Mouse (Mus musculus): Measurements from ENCODE around the gene Meis2. TPM values are rescaled to one million over a fixed set of nuclear protein-coding genes. Genes with fewer than 3 reads are reported as not detected.

Meis2 gene
- polyA plus RNA-seq, 1 experiment from 2014 or later: 72.6 TPM

DNA sequence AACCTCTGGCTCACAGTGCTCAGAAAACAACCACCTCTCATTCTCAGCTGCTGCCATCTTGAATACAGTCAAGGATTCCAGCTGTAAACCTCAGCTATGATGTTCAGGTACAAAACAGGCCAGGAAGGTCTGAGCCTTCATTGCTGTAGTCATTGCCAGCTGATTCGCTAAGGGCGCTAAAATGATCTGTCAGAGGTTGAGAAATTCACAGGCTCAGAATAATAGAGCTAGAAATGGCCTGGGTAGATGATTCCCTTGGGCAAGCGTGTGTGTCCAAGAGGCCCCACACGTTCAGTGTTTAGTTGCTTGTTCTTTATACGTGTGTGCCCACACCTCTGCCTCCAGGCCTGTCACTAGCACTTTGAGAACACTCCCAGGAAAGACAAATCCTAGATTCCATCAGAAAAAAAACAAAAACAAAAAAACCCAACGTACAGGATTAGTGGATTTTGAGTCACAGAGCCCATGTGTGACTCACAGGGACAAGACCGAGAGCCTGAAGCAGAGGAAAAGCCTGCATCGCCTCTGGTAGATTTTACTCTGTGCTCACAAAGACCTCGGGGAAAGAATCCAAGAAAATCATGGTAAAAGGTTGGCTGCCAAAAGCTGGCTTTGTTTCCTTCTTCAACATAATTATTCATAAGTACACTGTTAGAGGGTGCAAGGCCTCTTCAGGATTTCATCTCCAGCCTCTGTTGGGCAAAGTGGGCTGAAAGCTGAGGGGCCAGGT is 95.4 kb downstream of the Meis2 start:
- Histone ChIP-seq H3K4me1 (ENCODE audit: insufficient read depth, low read length) (no peaks in the 10 kb centered on the region), H3K9me3 (ENCODE audit: low read length) (no peaks in the 10 kb centered on the region), H3K4me3 (ENCODE audit: low read length) (no peak overlapping the region), H3K36me3 (ENCODE audit: insufficient read depth, low read length) (peaks cover 7% of the 10 kb centered on the region; the same call in 1 of the 2 replicates), H3K9ac (replicated peaks; ENCODE audit: low read length) (no peak overlapping the region), H3K27ac (ENCODE audit: low read length) (no peak overlapping the region), H3K27me3 (ENCODE audit: insufficient read depth, low read length) (no peaks in the 10 kb centered on the region), H3K4me2 (replicated peaks; ENCODE audit: low read depth, low read length) (no peak overlapping the region)
- 75% methylated on average over 9 of the region's 9 CpGs for WGBS
- no peak for ATAC-seq (ENCODE audit: low FRiP score, low TSS enrichment)

DNA sequence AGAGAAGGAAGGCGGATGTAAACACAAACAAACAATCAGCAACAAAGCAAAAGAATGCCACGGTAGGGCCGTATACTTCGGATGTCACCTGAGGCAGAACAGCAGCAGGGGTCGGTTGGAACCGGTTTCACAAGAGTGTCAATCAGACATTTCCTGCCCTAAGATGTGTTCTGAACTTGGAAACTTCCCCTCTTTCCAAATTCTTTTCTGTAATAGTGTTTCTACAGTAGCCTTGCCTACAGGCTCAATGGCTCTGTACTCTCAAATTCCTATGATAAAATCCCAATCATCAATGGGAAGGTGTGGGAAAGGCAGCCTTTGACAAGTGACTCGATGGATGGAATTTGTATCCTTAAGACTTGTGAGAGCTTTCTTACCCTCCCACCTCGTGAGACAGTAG is 96.4 kb downstream of the Meis2 start:
- 62% methylated on average over 8 of the region's 8 CpGs for WGBS
- Histone ChIP-seq H3K9me3 (ENCODE audit: low read length) (no peaks in the 10 kb centered on the region), H3K9ac (replicated peaks; ENCODE audit: low read length) (no peak overlapping the region), H3K4me2 (replicated peaks; ENCODE audit: low read depth, low read length) (no peak overlapping the region), H3K27me3 (ENCODE audit: insufficient read depth, low read length) (no peaks in the 10 kb centered on the region), H3K27ac (ENCODE audit: low read length) (no peak overlapping the region), H3K4me3 (ENCODE audit: low read length) (no peak overlapping the region), H3K36me3 (ENCODE audit: insufficient read depth, low read length) (peaks cover 7% of the 10 kb centered on the region; the same call in 1 of the 2 replicates), H3K4me1 (ENCODE audit: insufficient read depth, low read length) (0 out of 2 replicates have a peak, but pooled peaks cover 1% of the 10 kb centered on the region)
- ATAC-seq (ENCODE audit: low FRiP score, low TSS enrichment): no peak

DNA sequence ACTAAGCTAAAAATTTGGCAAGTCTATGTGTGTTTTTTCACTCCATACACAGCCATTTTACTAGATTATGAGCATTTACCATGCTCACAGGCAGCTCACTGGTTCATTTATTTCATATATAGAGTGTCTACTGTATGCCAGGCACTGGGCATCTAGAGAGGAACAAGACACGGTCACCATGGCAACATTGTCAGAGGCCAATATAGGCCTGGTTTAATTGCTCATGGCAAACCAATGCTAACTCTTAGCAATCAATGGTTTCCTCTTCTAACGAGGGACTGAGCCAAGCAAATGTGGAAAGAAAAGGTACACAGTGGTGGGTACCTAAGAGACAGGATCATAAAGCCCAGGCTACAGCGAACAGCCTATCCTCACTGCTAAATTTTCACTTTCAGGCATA is 100.7 kb downstream of the Meis2 start:
- 79% methylated on average over 3 of the region's 3 CpGs for WGBS
- H3K27ac ChIP-seq (ENCODE audit: low read length): no peak overlapping the region
- 0 out of 2 replicates have a peak, but pooled peaks cover 3% of the 10 kb centered on the region for H3K4me1 ChIP-seq (ENCODE audit: insufficient read depth, low read length)
- no peak overlapping the region for H3K4me3 ChIP-seq (ENCODE audit: low read length)
- H3K9ac ChIP-seq (replicated peaks; ENCODE audit: low read length): no peak overlapping the region
- 0 out of 2 replicates have a peak, but pooled peaks cover 5% of the 10 kb centered on the region for H3K36me3 ChIP-seq (ENCODE audit: insufficient read depth, low read length)
- H3K4me2 ChIP-seq (replicated peaks; ENCODE audit: low read depth, low read length): no peak overlapping the region
- ATAC-seq (ENCODE audit: low FRiP score, low TSS enrichment): no peak
- no peaks in the 10 kb centered on the region for H3K9me3 ChIP-seq (ENCODE audit: low read length)
- no peaks in the 10 kb centered on the region for H3K27me3 ChIP-seq (ENCODE audit: insufficient read depth, low read length)

DNA sequence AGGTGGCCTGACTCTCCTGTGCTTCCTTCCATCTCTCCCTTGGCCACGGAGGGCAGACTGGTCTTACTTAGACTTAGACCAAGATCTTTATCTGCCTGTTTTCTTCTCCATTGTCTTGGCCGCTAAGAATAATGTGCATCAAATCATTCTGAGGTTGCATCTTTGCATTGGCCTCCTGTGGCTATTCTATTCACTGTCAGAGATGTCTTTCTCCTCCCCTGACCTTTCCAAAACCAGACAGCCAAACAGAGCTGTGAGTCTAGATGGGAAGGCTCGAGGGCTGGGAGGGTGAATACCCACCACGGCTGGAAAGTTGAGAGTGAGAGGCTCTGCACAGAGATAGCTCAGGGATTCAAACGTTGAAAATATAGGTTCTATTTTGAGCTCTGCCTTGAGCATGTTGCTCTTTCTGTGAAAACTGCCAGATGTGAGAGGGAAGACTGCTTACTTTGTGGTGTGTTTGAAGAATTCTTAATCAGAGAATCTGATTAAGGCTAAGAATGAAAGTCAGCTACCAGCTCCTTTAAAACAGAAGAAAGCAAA is 102.3 kb downstream of the Meis2 start:
- 56% methylated on average over 5 of the region's 5 CpGs for WGBS
- no peaks in the 10 kb centered on the region for H3K9me3 ChIP-seq (ENCODE audit: low read length)
- no peak overlapping the region for H3K4me2 ChIP-seq (replicated peaks; ENCODE audit: low read depth, low read length)
- no peak overlapping the region for H3K4me3 ChIP-seq (ENCODE audit: low read length)
- 0 out of 2 replicates have a peak, but pooled peaks cover 3% of the 10 kb centered on the region for H3K4me1 ChIP-seq (ENCODE audit: insufficient read depth, low read length)
- 0 out of 2 replicates have a peak, but pooled peaks cover 5% of the 10 kb centered on the region for H3K36me3 ChIP-seq (ENCODE audit: insufficient read depth, low read length)
- H3K27ac ChIP-seq (ENCODE audit: low read length): 0 out of 2 replicates have a peak overlapping the region, but pooled peaks have one; percentile 21
- H3K27me3 ChIP-seq (ENCODE audit: insufficient read depth, low read length): no peaks in the 10 kb centered on the region
- no peak for ATAC-seq (ENCODE audit: low FRiP score, low TSS enrichment)
- H3K9ac ChIP-seq (replicated peaks; ENCODE audit: low read length): no peak overlapping the region

DNA sequence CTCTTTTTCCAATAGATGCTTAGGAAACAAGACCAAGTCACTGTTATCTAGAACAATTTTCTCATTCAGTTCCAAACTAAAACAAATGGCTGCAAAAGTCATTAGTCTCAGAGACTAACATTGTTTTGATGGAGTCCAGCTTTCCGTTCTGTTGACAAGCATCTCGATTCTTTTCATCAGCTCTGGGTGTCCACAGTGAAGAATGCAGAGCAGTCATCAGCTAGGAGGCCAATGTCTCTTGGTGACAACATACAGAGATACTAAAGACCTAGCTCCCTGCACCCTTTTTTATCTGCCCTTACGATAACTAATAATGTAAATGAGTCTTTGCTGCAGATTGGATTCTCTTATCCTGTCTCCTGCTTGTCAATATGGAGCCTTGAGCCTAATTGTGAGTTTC is 102.9 kb downstream of the Meis2 start:
- no peak overlapping the region for H3K9ac ChIP-seq (replicated peaks; ENCODE audit: low read length)
- no peak overlapping the region for H3K4me3 ChIP-seq (ENCODE audit: low read length)
- WGBS: 73% methylated on average over 3 of the region's 3 CpGs
- H3K27ac ChIP-seq (ENCODE audit: low read length): no peak overlapping the region
- no peaks in the 10 kb centered on the region for H3K27me3 ChIP-seq (ENCODE audit: insufficient read depth, low read length)
- no peaks in the 10 kb centered on the region for H3K9me3 ChIP-seq (ENCODE audit: low read length)
- H3K36me3 ChIP-seq (ENCODE audit: insufficient read depth, low read length): 0 out of 2 replicates have a peak, but pooled peaks cover 5% of the 10 kb centered on the region
- ATAC-seq (ENCODE audit: low FRiP score, low TSS enrichment): no peak
- H3K4me2 ChIP-seq (replicated peaks; ENCODE audit: low read depth, low read length): no peak overlapping the region
- H3K4me1 ChIP-seq (ENCODE audit: insufficient read depth, low read length): 0 out of 2 replicates have a peak, but pooled peaks cover 3% of the 10 kb centered on the region

DNA sequence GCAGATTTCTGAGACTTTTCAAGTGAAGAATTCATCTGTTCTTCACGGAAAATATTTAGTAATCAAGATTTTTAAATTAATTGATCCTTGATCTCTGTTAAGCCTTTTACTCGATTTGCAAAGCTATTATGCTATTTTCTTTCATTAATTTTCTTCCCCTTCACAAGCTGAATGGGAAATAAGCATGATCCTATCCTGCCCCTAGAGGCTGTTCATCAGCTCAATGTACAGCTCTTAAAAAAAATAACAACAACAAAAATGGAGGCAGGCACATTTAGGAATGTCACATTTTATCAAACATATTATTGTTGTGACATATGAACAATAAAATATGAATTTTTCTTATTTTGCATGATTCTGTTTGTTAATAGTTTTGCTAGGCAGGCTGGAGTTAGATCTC is 103.5 kb downstream of the Meis2 start:
- 85% methylated on average over 2 of the region's 2 CpGs for whole genome bisulfite sequencing
- H3K36me3 ChIP-seq (ENCODE audit: insufficient read depth, low read length): 0 out of 2 replicates have a peak, but pooled peaks cover 5% of the 10 kb centered on the region
- H3K4me1 ChIP-seq (ENCODE audit: insufficient read depth, low read length): 0 out of 2 replicates have a peak, but pooled peaks cover 3% of the 10 kb centered on the region
- H3K9me3 ChIP-seq (ENCODE audit: low read length): no peaks in the 10 kb centered on the region
- no peaks in the 10 kb centered on the region for H3K27me3 ChIP-seq (ENCODE audit: insufficient read depth, low read length)
- H3K4me2 ChIP-seq (replicated peaks; ENCODE audit: low read depth, low read length): no peak overlapping the region
- H3K4me3 ChIP-seq (ENCODE audit: low read length): no peak overlapping the region
- no peak for ATAC-seq (ENCODE audit: low FRiP score, low TSS enrichment)
- no peak overlapping the region for H3K9ac ChIP-seq (replicated peaks; ENCODE audit: low read length)
- H3K27ac ChIP-seq (ENCODE audit: low read length): no peak overlapping the region

DNA sequence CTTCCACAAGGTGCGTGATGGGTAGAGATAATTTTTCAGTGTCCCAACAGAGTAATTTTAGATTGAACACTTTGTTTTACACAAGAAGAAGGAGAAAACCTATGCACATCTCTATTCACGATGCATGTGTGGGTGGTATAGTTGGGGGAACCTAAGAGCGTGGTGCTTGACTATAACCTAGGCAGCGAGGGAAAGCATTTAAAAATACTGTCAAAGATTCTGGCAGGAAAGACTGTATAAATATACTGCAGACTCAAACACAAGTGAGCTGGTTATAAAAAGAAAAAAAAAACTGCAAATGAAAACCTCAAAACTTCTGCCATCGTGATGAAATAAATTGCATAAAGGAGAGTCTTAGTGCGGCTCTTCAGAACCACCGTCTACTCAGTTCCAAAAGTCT is 105.0 kb downstream of the Meis2 start:
- H3K27me3 ChIP-seq (ENCODE audit: insufficient read depth, low read length): no peaks in the 10 kb centered on the region

DNA sequence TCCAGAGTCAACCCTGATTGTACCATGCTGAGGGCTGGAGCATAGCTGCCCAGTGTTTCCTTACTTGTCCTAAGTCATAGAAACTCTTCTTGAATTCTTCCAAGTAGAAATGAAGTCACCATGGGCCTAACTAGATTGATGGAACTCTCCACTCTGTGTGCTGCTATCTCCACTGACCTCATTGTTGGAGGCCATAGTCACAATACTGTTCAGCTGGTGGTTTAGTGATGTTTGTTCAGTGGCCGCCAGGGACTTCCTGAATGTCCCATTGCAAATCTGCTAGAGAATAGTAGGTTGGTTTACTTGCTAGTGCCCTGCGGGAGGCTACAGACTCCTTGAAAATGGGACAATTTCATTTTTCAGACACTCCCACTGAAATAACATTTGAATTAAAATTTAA is 108.9 kb downstream of the Meis2 start:
- no peak for ATAC-seq (ENCODE audit: low FRiP score, low TSS enrichment)
- no peaks in the 10 kb centered on the region for H3K27me3 ChIP-seq (ENCODE audit: insufficient read depth, low read length)
- no peaks in the 10 kb centered on the region for H3K4me1 ChIP-seq (ENCODE audit: insufficient read depth, low read length)
- H3K9ac ChIP-seq (replicated peaks; ENCODE audit: low read length): no peak overlapping the region
- no peak overlapping the region for H3K27ac ChIP-seq (ENCODE audit: low read length)
- H3K9me3 ChIP-seq (ENCODE audit: low read length): no peaks in the 10 kb centered on the region
- H3K4me2 ChIP-seq (replicated peaks; ENCODE audit: low read depth, low read length): no peak overlapping the region
- 0 out of 2 replicates have a peak, but pooled peaks cover 9% of the 10 kb centered on the region for H3K36me3 ChIP-seq (ENCODE audit: insufficient read depth, low read length)
- 84% methylated on average over 2 of the region's 2 CpGs for WGBS
- no peak overlapping the region for H3K4me3 ChIP-seq (ENCODE audit: low read length)

More for the DNA sequence above, 105.0 kb downstream of the Meis2 start:
- Histone ChIP-seq H3K4me3 (ENCODE audit: low read length) (no peak overlapping the region), H3K9me3 (ENCODE audit: low read length) (no peaks in the 10 kb centered on the region), H3K4me2 (replicated peaks; ENCODE audit: low read depth, low read length) (no peak overlapping the region), H3K27ac (ENCODE audit: low read length) (no peak overlapping the region), H3K36me3 (ENCODE audit: insufficient read depth, low read length) (0 out of 2 replicates have a peak, but pooled peaks cover 9% of the 10 kb centered on the region), H3K9ac (replicated peaks; ENCODE audit: low read length) (no peak overlapping the region), H3K4me1 (ENCODE audit: insufficient read depth, low read length) (0 out of 2 replicates have a peak, but pooled peaks cover 3% of the 10 kb centered on the region)
- 91% methylated on average over 7 of the region's 7 CpGs for WGBS
- ATAC-seq (ENCODE audit: low FRiP score, low TSS enrichment): no peak

DNA sequence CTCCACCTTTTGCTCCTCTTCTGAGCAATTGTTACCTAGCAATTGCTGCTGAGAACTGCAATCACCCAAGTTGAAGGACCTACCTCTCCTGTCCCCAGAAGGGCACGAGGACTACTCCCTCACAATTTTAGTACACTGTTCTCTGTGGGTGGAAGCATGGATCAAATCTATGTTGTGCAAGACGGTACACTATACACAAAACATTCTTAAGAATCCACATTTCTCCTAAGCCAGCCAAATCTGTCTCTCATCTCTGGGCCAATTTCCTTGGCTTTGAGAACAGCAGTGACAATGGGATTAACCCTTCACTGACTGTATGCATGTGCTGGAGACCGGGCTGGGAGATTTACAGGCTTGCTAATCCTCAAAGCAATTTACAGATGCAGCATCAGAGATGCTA is 115.0 kb downstream of the Meis2 start:
- 48% methylated on average over 3 of the region's 3 CpGs for WGBS
- no peaks in the 10 kb centered on the region for H3K4me1 ChIP-seq (ENCODE audit: insufficient read depth, low read length)
- H3K4me3 ChIP-seq (ENCODE audit: low read length): no peak overlapping the region
- H3K27ac ChIP-seq (ENCODE audit: low read length): no peak overlapping the region
- no peak for ATAC-seq (ENCODE audit: low FRiP score, low TSS enrichment)
- no peak overlapping the region for H3K4me2 ChIP-seq (replicated peaks; ENCODE audit: low read depth, low read length)
- H3K27me3 ChIP-seq (ENCODE audit: insufficient read depth, low read length): no peaks in the 10 kb centered on the region
- H3K36me3 ChIP-seq (ENCODE audit: insufficient read depth, low read length): peaks cover 11% of the 10 kb centered on the region; the same call in 1 of the 2 replicates
- no peaks in the 10 kb centered on the region for H3K9me3 ChIP-seq (ENCODE audit: low read length)
- no peak overlapping the region for H3K9ac ChIP-seq (replicated peaks; ENCODE audit: low read length)
